Mouse (Mus musculus) spleen, adult 2 months (tissue): Measurements from ENCODE around the gene Arfgef2. TPM values are rescaled to one million over a fixed set of nuclear protein-coding genes. Genes with fewer than 3 reads are reported as not detected.

Experiments
- DNase-seq, 2 experiments: peaks; one replicate each; pipeline versions ENCODE4 v3.0.0 to v3.0.0-alpha.2; 2012 to 2021; ENCODE audit warnings: low spot score in 2 of 2, low read depth in 1 of 2
- H3K27ac ChIP-seq: fragments of 200-500 bp; 2 replicates; pipeline ENCODE4 v1.5.1; 2012; ENCODE audit warnings: low read length, inconsistent platforms; ENCODE audit not compliant: insufficient read depth
- H3K27me3 ChIP-seq: fragments of 200-500 bp; 2 replicates; pipeline ENCODE4 v1.6.1; 2012; ENCODE audit warnings: mild to moderate bottlenecking, moderate library complexity, low read length, inconsistent platforms; ENCODE audit not compliant: control insufficient read depth, insufficient read depth
- H3K36me3 ChIP-seq: fragments of 200-500 bp; 2 replicates; pipeline ENCODE4 v1.6.1; 2012; ENCODE audit warnings: mild to moderate bottlenecking, low read length, inconsistent platforms; ENCODE audit not compliant: control insufficient read depth, insufficient read depth
- H3K4me1 ChIP-seq: fragments of 200-500 bp; 2 replicates; pipeline ENCODE4 v1.6.1; 2011; ENCODE audit warnings: inconsistent platforms; ENCODE audit not compliant: control insufficient read depth, insufficient read depth, insufficient read length
- H3K4me3 ChIP-seq: fragments of 200-500 bp; 2 replicates; pipeline ENCODE4 v1.5.1; 2011; ENCODE audit warnings: mild to moderate bottlenecking, inconsistent platforms; ENCODE audit not compliant: insufficient read depth, insufficient read length; ENCODE audit errors: extremely low read depth
- CTCF ChIP-seq: fragments of 200-500 bp; IDR thresholded peaks from 2 replicates; pipeline ENCODE4 v1.5.1; 2011; ENCODE audit warnings: mild to moderate bottlenecking, inconsistent platforms; ENCODE audit not compliant: insufficient read depth, insufficient read length, insufficient replicate concordance; ENCODE audit errors: extremely low read depth
- POLR2A ChIP-seq: fragments of 200-500 bp; IDR thresholded peaks from 2 replicates; pipeline ENCODE4 v1.6.1; 2011; ENCODE audit warnings: low read depth, low read length, inconsistent platforms
- WGBS: fragments of 180-500 bp; shearing (Covaris S2); methylation state at CpG from one replicate; pipeline ENCODE4 v1.1.7; 2018; 5-methylcytosine and 5-hydroxymethylcytosine counted together
- polyA plus RNA-seq: library from polyadenylated mRNA; depleted of rRNA; stranded (reverse); fragments of >200 nt; gene quantifications from 2 replicates; pipeline ENCODE4 v1.2.3, GENCODE M21; 2012

The Arfgef2 gene
- polyA plus RNA-seq, 1 experiment = 11.6 TPM

GRCm38 (mm10) chr2:166806813-166807212, 1.4 kb downstream of the Arfgef2 start:
- WGBS = 89% methylated on average over 6 of the region's 6 CpGs

GRCm38 (mm10) chr2:166809499-166809898, 4.1 kb downstream of the Arfgef2 start:
- Histone ChIP-seq H3K27ac (no peak overlapping the region), H3K4me3 (no peak overlapping the region), H3K36me3 (no peaks in the 10 kb centered on the region), H3K27me3 (no peaks in the 10 kb centered on the region), H3K4me1 (peaks cover 7% of the 10 kb centered on the region)
- DNase-seq = no peak
- TF ChIP-seq CTCF (no peak), POLR2A (no peak)
- 95% methylated on average over 5 of the region's 5 CpGs for WGBS

More at GRCm38 (mm10) chr2:166806813-166807212, 1.4 kb downstream of the Arfgef2 start:
- H3K27me3 ChIP-seq = no peaks in the 10 kb centered on the region
- no peaks in the 10 kb centered on the region for H3K36me3 ChIP-seq
- no peak for TF ChIP-seq POLR2A
- TF ChIP-seq CTCF = no peak
- no peak for DNase-seq
- H3K4me3 ChIP-seq = no peak overlapping the region
- peaks cover 7% of the 10 kb centered on the region for H3K4me1 ChIP-seq
- no peak overlapping the region for H3K27ac ChIP-seq

DNA sequence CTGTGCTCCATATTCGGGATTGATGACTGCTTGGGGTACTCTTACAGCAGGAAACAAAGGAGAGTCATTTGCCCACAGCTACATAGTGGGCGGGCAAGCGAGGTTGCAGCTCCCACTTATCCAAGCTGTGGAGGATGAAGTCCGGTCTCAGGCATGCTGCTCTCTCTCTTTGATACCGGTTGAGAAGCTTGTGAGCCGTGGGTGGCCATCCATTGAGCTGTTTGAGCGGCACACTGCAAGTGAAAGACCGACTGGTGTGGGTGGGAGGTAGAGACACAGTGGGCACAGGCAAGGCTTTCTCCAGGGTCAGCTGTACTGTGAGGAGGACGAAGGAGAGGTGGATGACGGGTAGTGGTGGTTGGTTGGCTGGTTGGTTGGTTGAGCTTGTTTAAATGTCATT, 5.4 kb downstream of the Arfgef2 start:
- no peak overlapping the region for H3K4me3 ChIP-seq
- TF ChIP-seq POLR2A (no peak), CTCF (no peak)
- WGBS = 90% methylated on average over 10 of the region's 10 CpGs
- no peaks in the 10 kb centered on the region for H3K27me3 ChIP-seq
- H3K36me3 ChIP-seq = no peaks in the 10 kb centered on the region
- H3K27ac ChIP-seq = no peak overlapping the region
- peaks cover 7% of the 10 kb centered on the region for H3K4me1 ChIP-seq
- no peak for DNase-seq

DNA sequence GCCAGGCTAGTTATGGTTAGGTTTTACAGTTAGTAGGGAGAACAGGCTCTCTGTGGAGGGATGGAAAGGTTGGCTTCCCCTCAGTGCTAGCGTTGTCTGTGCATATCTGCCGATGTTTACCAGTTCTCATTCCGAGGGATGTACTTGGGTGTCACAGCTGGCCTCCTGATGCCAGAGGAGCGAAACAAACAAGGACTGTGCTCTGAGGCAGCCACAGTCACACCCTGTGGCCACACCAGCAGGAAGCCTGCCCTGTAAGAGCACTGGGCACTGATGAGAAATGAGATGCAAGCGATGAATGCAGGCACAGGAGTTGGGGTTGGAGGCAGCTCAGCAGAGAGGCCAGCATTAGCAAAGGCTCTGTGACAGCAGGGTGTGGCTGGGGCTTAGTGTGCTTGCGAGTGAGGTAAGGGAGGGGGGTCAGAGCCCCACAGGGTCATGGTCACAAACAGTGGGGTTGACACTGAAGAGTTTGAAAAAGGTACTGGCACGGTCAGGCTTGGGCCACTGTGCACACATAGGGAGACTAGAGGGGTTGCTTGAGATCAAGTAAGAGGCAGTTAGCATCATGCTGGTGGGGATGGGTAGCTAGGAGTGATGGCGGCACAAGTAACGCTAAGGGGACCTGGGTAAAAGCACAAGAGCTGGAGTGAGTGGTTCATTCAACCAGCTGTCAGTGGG, 13.2 kb downstream of the Arfgef2 start:
- Histone ChIP-seq H3K4me3 (no peak overlapping the region), H3K4me1 (peaks cover 23% of the 10 kb centered on the region; the same call in 1 of the 2 replicates), H3K27ac (no peak overlapping the region), H3K27me3 (no peaks in the 10 kb centered on the region), H3K36me3 (no peaks in the 10 kb centered on the region; the same call in none of the 2 replicates)
- WGBS = 93% methylated on average over 9 of the region's 9 CpGs
- no peak for DNase-seq
- TF ChIP-seq POLR2A = no peak
- TF ChIP-seq CTCF = no peak

GRCm38 (mm10) chr2:166819849-166820248, 14.5 kb downstream of the Arfgef2 start:
- WGBS = 72% methylated on average over 8 of the region's 8 CpGs
- TF ChIP-seq CTCF = no peak
- no peak overlapping the region for H3K27ac ChIP-seq
- H3K4me1 ChIP-seq = peaks cover 29% of the 10 kb centered on the region; the same call in 1 of the 2 replicates
- no peaks in the 10 kb centered on the region for H3K27me3 ChIP-seq
- no peak overlapping the region for H3K4me3 ChIP-seq
- H3K36me3 ChIP-seq = no peaks in the 10 kb centered on the region; the same call in none of the 2 replicates
- no peak for DNase-seq

- no peak for DNase-seq
- H3K27ac ChIP-seq = no peak overlapping the region
- no peak for TF ChIP-seq POLR2A
- no peak for TF ChIP-seq CTCF
- H3K4me1 ChIP-seq = peaks cover 35% of the 10 kb centered on the region; the same call in 1 of the 2 replicates
- H3K4me3 ChIP-seq = no peak overlapping the region
- H3K27me3 ChIP-seq = no peaks in the 10 kb centered on the region
- no peaks in the 10 kb centered on the region; the same call in none of the 2 replicates for H3K36me3 ChIP-seq
- WGBS = 24% methylated on average over 2 of the region's 2 CpGs
Observed at GRCm38 (mm10) chr2:166820844-166821243, 15.5 kb downstream of the Arfgef2 start.

DNA sequence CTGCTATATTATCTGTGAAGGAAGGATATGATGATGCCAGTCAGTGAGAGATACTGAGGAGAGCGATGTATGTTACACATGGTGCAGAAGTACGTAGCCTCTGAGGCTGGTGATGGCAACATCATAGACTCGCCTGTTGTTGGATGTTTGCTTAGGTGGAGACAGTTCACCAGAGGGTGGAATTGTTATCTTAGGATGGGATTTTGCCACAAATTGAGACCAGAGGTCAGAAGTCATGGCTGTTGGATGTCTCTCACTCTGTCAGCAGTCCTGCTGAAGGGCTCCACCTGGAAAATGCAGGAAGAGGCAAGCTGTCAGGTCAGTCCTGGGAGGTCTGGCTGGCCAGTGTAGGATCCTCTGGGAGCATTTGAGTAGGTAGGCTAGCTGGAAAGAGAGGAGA, 16.0 kb downstream of the Arfgef2 start:
- H3K4me1 ChIP-seq = peaks cover 40% of the 10 kb centered on the region; the same call in 1 of the 2 replicates
- 89% methylated on average over 3 of the region's 3 CpGs for WGBS
- no peak for DNase-seq
- no peak overlapping the region for H3K27ac ChIP-seq
- TF ChIP-seq CTCF (no peak), POLR2A (no peak)
- no peaks in the 10 kb centered on the region for H3K27me3 ChIP-seq
- H3K36me3 ChIP-seq = no peaks in the 10 kb centered on the region; the same call in none of the 2 replicates
- no peak overlapping the region for H3K4me3 ChIP-seq
